Mouse (Mus musculus): ENCODE measurements around the gene Gm10228.
"Not testable (repeated sequence)": the region's sequence is repeated elsewhere in the genome, so short reads cannot be mapped to it uniquely, and the experiment has no call there.

The Gm10228 gene

DNA sequence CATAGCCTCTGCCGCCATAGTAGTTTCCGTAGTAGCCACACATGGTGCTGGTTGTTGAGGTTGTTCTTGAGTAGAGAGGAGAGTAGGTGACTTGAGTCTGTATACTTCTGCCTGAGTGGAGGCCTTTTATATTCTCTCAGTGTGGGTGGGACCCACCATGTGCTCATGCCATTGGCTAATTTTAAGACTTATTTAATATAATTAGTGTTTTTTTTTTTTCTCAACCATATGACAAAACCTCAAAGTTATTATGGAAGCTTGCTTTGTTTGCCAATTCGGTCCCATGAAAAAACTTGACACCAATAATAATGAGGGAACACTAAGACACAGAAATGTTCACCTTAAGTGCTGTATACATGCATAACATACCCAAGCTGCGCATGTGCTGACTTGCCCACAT lies at the start of gene Gm10228:
Gene Gm10228, minus strand, starts transcription at position 101 of the 400 bp plus-strand sequence.
- not testable (repeated sequence) for DNase-seq (ENCODE audit: low read depth, low spot score)

DNA sequence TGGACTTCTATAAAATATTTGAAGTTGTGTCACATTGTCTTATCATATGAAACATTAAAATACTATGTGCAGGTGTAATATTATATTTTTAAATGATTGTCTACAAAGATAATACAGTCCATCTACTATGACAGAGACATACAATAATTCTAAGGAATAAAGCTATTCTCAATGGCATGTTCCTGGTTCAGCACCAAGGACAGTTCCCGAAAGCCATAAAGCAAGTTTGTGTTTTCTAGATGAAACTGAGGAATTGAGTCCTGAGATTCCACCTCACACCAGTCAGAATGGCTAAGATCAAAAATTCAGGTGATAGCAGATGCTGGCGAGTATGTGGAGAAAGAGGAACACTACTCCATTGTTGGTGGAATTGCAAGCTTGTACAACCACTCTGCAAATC lies 29.8 kb upstream of the Gm10228 start:
- DNase-seq (ENCODE audit: low read depth, low spot score) = peak; percentile 61

DNA sequence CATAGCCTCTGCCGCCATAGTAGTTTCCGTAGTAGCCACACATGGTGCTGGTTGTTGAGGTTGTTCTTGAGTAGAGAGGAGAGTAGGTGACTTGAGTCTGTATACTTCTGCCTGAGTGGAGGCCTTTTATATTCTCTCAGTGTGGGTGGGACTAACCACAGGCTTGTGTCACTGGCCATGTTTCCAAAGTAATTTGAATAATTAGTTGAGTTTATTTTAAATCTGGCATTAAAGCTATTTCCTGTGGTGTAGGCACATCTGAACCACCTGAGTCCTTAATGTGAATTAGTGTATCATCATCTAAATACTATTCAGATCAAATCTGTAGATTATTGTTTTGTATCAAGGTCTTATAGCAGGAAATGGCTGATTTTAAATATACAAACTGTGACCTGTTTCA lies 22.6 kb upstream of the Gm10228 start, which contains the start of gene 1110025L11Rik:
Gene 1110025L11Rik, minus strand, starts transcription at position 101 of the 400 bp plus-strand sequence.
- DNase-seq (ENCODE audit: low read depth, low spot score) = not testable (repeated sequence)

DNA sequence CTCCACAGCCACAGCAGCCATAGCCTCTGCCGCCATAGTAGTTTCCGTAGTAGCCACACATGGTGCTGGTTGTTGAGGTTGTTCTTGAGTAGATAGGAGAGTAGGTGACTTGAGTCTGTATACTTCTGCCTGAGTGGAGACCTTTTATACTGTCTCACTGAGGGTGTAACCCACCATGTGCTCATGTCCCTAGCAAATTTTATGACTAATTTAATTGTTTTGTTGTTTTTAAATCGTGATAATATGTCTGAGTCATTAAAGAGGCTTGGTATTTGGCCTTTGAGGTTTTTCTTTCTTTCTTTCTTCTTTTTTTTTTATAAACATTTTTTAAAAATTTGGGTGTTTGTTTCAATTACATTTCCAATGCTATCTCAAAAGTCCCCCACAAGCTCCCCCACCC lies 6.5 kb upstream of the Gm10228 start, which contains the start of gene Krtap6-5:
Gene Krtap6-5, minus strand, starts transcription at position 101 of the 400 bp plus-strand sequence.
- no peak for DNase-seq (ENCODE audit: low read depth, low spot score)

DNA sequence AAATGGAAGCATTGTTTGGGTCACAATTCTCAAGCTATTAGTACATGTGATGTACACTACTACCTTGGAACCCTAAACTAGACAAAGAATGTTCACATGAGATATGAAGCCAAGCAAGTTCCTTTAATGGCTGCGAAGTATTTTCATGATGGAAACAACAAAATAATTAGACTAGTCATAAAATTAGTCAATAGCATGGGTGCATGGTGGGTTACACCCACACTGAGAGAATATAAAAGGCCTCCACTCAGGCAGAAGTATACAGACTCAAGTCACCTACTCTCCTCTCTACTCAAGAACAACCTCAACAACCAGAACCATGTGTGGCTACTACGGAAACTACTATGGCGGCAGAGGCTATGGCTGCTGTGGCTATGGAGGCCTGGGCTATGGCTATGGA lies 9.9 kb downstream of the Gm10228 start, which contains the start of gene Krtap6-1:
Gene Krtap6-1, plus strand, starts transcription at position 301 of the 400 bp plus-strand sequence.
- not testable (repeated sequence) for DNase-seq (ENCODE audit: low read depth, low spot score)

DNA sequence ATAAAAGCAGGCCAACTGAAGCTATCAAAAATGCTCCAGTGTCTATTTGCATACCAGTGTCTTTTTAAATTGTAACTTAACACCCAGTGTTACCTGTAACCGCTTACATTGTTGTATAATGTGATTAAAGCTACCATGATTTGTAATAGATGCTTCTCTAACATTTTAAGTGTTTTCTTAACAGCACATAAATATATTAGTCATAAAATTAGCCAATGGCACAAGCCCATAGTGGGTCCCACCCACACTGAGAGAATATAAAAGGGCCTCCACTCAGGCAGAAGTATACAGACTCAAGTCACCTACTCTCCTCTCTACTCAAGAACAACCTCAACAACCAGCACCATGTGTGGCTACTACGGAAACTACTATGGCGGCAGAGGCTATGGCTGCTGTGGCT lies 26.3 kb downstream of the Gm10228 start, which contains the start of gene Gm10229:
Gene Gm10229, plus strand, starts transcription at position 301 of the 400 bp plus-strand sequence.
- not testable (repeated sequence) for DNase-seq (ENCODE audit: low read depth, low spot score)

DNA sequence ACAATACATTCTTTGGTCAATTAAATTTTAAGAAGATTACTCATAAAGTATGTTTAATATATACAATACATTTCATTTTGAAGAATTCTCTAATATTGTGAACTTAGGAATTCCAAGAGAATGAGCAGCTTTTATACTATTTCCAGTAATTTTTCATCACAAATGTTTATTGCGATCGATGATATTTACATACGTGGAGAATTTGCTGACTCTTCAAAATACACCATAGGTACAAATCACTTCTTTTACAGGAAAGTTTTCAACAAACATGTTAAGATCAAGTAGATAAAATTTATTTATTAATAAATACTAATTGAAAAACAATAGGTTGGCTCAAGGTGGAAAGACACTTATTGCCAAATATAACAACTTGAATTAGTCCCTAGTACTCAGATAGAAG lies 27.3 kb downstream of the Gm10228 start:
- DNase-seq (ENCODE audit: low read depth, low spot score) = no peak

DNA sequence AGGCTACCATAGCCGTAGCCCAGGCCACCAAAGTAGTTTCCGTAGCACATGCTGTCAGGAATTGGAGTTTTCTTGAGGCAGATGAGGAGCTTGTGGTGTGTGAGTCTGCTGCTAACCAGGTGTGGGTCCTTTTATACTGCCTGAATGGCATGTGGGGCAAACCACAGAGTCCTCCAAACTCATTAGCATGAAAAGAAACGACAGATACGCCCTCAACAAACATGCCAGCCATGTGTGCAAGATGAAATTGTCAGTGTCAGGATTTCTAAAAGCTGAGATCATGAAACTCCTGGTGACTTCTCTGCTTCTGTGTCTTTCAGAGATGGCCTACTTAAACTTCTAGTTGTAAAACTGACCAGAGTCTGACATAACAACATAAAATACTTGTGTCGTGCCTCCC lies 30.6 kb downstream of the Gm10228 start, which contains the start of gene Krtap22-2:
Gene Krtap22-2, minus strand, starts transcription at position 101 of the 400 bp plus-strand sequence.
- DNase-seq (ENCODE audit: low read depth, low spot score) = no peak
